Mouse (Mus musculus) urinary bladder, postnatal 4 days (tissue): ENCODE results near the gene Casc3.

Experiments
- DNase-seq, 2 experiments: peaks; one replicate each; pipeline ENCODE4 v3.0.0; 2021 to 2022; ENCODE audit warnings: low spot score in 2 of 2

Casc3 gene

GRCm38 (mm10) chr11:98773635-98774295 lies 30.9 kb upstream of the Casc3 start:
- DNase-seq, result peak; percentile 98 to 99

- DNase-seq, result no peak
These were observed 29.9 kb upstream of the Casc3 start, which contains the start of gene Nr1d1 for GRCm38 (mm10) chr11:98774582-98775347. Gene Nr1d1 (minus strand): TSS chr11:98775333.

- DNase-seq, result peak; percentile 98 to 99
These were observed 29.2 kb upstream of the Casc3 start for GRCm38 (mm10) chr11:98775348-98776051.

DNA sequence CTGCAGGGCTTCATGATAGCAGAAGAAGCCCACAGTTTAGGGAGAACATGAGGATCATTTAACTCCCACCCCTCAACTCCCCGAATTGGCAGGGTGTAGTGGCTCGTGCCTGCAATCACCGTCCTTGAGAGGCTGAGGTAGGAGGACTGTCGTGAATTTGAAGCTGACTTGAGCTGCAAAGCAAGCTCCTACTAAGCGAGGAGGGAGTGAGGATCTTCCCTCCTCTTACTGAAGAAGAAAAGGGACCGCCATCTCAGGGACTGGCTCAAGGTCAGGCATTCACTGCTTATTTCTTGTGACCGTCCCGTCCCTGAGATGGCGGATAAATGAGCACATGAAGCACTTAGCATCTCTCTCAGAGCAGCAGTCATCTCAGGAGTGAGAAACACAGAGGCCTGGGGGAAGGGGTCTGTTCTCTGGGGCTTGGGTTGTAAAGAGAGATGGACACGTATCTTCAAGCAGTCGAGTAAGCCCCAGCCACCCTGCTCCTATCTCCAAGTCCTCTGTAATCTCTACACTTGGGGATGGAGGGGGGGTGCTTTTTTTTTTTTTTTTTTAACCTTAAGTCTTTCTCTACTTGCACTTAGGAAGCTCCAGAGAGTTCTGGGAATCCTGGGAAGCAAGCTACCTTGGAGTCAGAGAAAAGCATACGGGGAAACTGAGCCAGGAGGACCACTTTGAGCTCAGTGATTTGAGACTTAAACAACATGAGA lies 28.5 kb upstream of the Casc3 start:
- peak in 1 of 2 experiments; percentile 28 for DNase-seq

GRCm38 (mm10) chr11:98776843-98777590 lies 27.7 kb upstream of the Casc3 start:
- DNase-seq, result peak in 1 of 2 experiments; percentile 58

DNA sequence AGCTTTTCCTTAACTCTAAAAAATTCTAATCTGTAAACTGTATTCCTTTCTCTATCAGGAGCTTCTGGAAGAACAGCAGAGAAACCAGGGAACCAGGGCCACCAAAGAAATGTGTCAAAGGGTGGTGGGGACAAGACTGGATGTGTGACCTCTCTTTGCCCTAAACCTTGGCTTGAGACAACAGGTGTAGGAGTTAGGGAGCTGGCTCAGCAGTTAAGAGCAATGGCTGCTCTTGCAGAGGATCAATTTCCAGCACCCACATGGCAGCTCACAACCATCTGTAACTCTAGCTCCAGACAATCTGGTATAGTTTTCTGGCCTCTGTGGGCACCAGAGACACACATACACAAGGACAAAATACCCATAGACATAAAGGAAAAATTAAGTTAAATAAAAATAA lies 26.8 kb upstream of the Casc3 start:
- no peak for DNase-seq

DNA sequence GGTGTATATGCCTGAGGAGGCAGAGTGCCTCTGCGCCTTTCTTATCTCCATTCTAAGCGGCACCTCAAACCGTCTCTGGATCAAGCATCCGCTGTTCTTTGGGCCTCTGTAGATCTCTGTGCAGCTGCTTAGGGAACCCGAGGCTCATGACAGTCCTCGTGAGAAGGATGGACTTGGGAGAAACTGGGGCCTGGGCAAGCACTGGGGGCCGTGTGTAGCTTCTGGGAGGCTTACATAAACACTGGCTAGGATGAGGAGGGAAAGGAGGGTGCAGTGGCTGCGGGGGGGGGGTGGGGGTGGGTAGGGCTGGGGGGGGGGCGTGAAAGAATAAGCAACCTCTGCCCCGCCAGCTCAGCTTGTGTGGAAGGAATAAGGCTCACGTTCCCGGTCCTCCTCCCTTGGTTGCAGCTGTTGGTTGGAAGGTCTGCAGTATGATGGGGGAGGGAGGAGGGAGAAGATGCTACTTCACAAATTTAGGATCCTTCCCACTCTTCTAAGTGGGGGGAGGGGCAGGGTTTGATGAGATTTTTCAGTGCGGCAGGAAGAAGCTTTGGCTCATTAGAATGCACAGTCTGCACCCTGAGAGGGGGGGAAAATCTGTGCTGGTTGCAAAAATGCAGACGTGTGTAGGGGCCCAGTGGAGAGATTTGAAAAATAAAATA lies 22.7 kb upstream of the Casc3 start:
- peak in 1 of 2 experiments; percentile 63 for DNase-seq

GRCm38 (mm10) chr11:98782651-98783235 lies 22.0 kb upstream of the Casc3 start:
- DNase-seq, result no peak

- DNase-seq, result peak; percentile 93 to 95
These were observed 21.4 kb upstream of the Casc3 start for GRCm38 (mm10) chr11:98783236-98783696.

DNA sequence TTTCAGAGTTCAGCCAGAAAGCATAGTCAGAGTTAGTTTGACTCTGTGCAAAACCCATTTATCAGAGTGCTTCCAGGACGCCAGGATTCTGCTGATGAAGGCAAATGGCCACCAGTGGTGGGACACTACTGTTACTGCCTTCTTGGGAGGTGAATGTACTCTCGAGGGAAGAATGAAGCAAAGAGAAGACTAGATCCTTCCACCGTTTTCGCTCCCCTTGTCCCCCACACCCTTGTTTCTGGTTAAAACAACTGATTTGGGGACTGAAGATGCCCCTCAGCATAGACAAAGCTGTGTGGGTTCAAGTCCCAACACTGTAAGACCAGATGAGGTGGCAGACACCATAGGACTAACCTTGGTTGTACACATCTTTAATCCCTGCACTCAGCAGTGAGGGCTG lies 20.6 kb upstream of the Casc3 start:
- DNase-seq, result no peak

DNA sequence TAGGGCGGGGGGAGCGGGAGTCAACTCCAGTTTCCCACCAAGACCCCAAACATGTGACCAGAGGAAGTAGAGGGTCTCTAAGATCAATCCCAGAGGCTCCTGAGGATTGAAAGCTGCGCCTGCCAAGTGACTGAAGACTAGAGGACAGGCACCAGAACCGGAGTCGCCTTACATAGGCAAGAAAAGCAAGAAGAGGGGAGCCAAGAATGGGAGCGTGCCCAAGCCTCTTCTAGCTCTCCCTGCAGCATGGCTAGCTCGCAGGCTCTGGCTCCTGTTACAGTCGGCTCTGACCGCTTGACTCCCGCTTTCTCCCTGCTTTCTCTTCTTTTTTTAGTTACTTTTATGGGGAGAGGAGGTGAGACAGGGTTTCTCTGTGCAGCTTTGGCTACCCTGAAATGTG lies 19.5 kb upstream of the Casc3 start:
- no peak for DNase-seq

DNA sequence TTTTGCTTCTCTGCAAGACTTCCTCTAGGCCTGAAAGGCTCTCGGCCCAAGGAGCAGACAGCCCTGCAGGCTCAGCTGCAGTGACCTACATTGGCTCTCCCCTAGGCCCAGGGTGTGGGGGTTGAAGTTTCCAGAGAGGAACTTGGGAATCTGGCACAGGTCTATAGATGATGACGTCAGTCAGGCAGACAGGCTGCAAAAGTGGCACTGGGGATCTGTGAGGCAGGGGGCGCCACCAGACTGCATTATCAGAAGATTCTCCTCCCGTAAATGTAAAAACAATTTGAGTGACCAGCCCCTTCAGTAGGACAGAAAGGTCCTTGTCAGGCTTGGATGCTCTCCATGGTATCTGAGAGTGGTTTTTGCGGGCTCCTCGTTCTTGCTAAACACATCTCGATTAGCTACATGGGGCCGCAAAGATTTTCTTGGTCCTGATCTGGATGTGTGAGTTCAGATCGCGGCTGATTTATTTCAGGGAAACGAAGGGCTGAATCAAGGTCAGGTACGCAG lies 18.9 kb upstream of the Casc3 start:
- DNase-seq, result peak in 1 of 2 experiments; percentile 80

DNA sequence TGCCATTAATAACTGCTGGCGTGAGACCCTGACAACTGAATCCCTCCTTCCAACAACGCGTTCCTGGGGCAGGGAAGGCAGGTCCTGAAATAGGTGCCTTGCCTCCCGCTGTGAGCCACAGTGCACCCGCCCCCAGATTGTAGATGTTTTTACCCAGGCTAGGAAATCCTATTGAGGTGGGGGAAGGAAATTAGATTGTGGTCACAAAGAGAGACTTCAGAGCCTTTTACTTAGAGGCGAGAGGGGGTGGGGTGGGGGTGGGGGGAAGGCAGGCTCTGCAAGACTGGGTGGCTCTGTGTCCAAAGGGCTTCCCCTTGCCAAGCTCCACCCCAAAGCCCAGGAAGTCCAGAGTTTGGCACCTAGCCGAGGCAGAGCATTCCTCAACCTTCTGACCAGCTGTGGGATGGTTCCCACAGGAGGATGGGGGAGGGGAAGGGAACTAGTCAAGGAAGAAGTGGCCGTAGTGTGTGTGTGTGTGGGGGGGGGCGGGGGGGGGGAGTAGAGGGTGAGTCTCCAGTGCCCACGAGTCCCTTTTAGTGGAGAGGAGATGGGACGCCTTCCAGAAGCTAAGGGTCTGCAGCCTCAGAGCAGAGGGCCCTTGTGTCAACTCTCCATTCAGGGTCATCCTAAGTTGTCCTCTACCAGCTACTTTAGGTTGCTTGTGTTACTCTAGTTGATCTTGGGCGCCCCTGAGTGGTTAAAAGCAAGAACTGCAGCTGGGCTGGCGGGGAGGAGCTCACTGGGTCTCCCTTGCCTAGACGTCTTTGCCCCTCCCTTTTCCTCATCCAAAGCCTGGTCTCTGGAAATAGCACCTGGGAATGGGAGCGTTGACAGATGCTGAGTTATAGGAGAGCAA lies 18.1 kb upstream of the Casc3 start:
- DNase-seq, result peak; percentile 91 to 94

DNA sequence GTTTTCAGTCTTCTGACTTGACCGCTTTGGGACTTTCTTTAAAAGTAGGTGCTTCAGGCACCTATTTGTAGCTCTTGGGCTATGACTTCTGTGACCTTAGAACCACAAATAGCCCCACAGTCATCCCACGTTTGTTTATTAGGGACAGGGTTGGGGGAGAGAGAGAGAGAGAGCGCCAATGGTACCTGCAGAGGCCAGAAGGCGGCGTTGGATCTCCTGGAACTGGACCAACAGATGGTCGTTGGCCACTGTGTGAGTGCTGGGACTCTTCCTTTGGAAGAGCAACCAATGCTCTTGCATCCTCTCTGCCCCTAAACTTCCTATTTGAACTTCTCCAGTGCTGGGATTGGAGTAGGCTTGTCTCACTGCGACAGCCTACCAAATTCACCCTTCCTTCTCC lies 17.5 kb upstream of the Casc3 start:
- no peak for DNase-seq

- no peak for DNase-seq
These were observed 17.0 kb upstream of the Casc3 start for GRCm38 (mm10) chr11:98787691-98788090.

DNA sequence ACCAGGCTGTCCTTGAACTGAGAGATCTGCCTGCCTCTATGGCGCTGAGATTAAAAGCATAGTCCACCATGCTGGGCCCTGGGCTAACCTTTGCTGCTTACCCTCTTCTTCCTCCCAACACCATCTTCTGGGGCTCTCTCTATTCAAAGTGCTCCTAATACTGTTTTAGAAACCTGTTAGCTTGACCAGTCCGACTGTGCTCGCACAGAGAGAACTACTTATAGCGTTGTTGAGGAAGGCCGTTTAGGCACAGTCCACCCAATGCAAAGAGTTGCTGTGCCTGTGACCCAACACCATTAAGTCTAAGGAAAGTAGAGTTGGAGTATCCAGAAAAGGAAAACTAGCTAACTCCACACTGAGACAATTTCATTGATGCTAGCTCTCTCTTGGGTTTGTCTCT lies 16.6 kb upstream of the Casc3 start:
- no peak for DNase-seq

DNA sequence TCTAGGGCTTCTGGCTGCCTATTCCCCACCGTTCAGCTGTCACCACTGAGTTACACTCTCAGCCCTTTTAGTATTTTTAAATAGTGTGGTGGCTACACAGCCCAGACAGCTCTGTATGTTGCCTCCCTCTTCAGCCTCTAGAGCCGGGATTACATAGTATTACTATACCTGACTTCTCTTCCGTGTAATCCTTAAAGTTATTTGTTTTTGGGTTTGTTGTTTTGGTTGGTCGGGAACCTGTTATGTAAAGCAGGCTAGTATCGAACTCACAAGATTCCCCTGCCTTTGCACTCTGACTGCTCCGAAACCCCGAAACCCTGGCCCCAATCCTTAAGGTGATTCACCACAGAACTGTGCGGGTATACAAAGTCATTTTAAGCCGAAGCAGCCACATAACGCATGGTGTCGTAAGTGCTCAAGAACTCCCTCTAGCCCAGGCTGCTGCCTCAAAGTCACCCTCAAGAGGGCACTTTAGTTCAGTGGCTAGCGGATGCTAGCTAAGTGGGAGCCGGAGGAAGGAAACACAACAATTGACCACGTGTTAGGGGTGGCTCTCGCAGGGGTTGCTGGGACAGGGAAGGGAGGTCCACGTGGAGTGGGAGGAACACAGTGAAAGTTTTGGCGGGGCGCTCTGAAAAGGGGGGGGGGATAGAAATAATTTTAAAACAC lies 16.0 kb upstream of the Casc3 start:
- DNase-seq, result peak; percentile 84 to 86

DNA sequence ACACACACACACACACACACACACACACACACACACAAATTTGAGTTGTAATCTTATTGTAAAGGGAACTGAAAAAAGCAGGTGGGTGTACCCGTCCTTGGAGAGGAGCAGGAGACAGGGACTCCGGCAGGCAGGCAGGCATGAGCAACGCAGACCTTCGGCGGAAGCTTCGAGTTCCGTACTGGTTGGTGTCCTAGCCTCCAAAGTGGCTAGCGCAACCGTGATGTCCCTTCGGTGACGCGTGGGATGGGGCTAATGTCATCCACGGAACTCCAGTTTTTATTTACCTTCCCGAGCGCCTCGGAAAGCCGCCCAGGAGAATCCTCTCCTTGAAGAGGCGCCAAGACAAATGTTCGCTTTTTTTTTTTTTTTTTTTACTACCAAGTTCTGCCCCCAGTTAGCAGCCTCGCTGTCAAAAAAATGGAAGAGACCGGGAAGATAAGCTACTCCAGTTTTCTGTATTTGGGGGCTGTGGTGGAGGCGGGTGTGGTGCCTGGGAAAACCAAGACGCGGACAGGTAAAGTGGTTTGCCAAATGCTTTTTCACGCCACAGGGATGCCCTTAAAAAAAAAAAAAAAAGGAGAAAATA lies 15.4 kb upstream of the Casc3 start:
- no peak for DNase-seq
